Mouse (Mus musculus) forebrain, postnatal 0 days (tissue): ENCODE data around the gene Oscp1. TPM values are rescaled to one million over a fixed set of nuclear protein-coding genes. Genes with fewer than 3 reads are reported as not detected.

ENCODE experiments used
- ATAC-seq: fragments of 200-750 bp; cut with Nextera tagmentation; 2 replicates; pipeline ENCODE4 v1.8.0; 2017; ENCODE audit warnings: mild to moderate bottlenecking, moderate library complexity
- DNase-seq: peaks from one replicate; pipeline ENCODE4 v3.0.0-alpha.2; 2015
- H3K27ac ChIP-seq: fragments of 300-500 bp; sonication (generic); 2 replicates; pipeline ENCODE4 v1.5.1; 2014; ENCODE audit warnings: low read depth, mild to moderate bottlenecking, antibody characterized with exemption, low read length, moderate library complexity, mixed read lengths
- H3K27me3 ChIP-seq: fragments of 300-500 bp; sonication (generic); 2 replicates; pipeline ENCODE4 v1.6.1; 2014; ENCODE audit warnings: mild to moderate bottlenecking, low read length, mixed read lengths; ENCODE audit not compliant: insufficient read depth
- H3K36me3 ChIP-seq: fragments of 300-500 bp; sonication (generic); 2 replicates; pipeline ENCODE4 v1.6.1; 2014; ENCODE audit warnings: mild to moderate bottlenecking, moderate library complexity; ENCODE audit not compliant: insufficient read depth
- H3K4me1 ChIP-seq: fragments of 300-500 bp; sonication (generic); 2 replicates; pipeline ENCODE4 v1.6.1; 2014; ENCODE audit warnings: antibody characterized with exemption; ENCODE audit not compliant: insufficient read depth
- H3K4me2 ChIP-seq: fragments of 300-500 bp; sonication (generic); 2 replicates; pipeline ENCODE4 v1.6.1; 2014; ENCODE audit warnings: low read depth, mild to moderate bottlenecking, moderate library complexity
- H3K4me3 ChIP-seq: fragments of 300-500 bp; sonication (generic); 2 replicates; pipeline ENCODE4 v1.5.1; 2014; ENCODE audit warnings: low read depth, low read length, mixed read lengths
- H3K9ac ChIP-seq: fragments of 300-500 bp; sonication (generic); 2 replicates; pipeline ENCODE4 v1.6.1; 2014; ENCODE audit warnings: mild to moderate bottlenecking
- H3K9me3 ChIP-seq: fragments of 300-500 bp; sonication (generic); 2 replicates; pipeline ENCODE4 v1.6.1; 2016; ENCODE audit warnings: low read length
- CTCF ChIP-seq: sonication (generic); IDR thresholded peaks from 2 replicates; pipeline ENCODE4 v1.5.1; 2016; ENCODE audit warnings: antibody characterized with exemption, control low read depth, low read depth
- WGBS: fragments of 180-500 bp; shearing (Covaris S2); extraction: QIAGEN DNeasy Blood & Tissue Kit; methylation state at CpG from one replicate; pipeline ENCODE4 v1.1.7; 2014; 5-methylcytosine and 5-hydroxymethylcytosine counted together
- polyA plus RNA-seq: library from polyadenylated mRNA; unstranded; fragments of >200 nt; fragmentation: Nextera tagmentation; extraction: Ambion mirVana; gene quantifications from 2 replicates; pipeline ENCODE4 v1.2.1, GENCODE M21; 2015
- total RNA-seq: library from RNA; depleted of rRNA; stranded (reverse); fragments of >200 nt; gene quantifications from 2 replicates; pipeline ENCODE4 v1.2.3, GENCODE M21; 2014

Gene Oscp1
- total and polyA plus RNA-seq, 2 experiments from 2014 or later: 30.8 to 43.7 TPM

DNA sequence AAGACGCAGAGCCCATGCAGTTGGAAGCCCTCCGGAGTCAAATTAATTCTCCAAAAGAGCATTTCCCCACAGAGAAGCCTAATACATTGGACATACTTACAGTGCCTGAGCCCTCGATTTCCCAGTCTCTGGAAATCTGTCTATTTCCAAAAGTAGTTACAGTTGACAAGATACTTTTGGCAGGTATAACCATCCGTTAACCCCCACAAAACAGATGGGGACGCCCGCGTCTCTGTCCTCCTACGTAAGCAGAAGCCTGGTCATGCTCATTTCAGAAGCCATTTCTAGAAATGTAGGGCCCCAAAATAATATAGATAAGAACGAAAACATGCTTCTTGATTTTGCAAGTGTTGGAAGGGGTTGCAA, 615 bp downstream of the Oscp1 start:
- 29% methylated on average over 9 of the region's 9 CpGs for WGBS
- Histone ChIP-seq H3K4me2 (peak overlapping the region; percentile 79), H3K27me3 (no peaks in the 10 kb centered on the region), H3K9me3 (no peaks in the 10 kb centered on the region), H3K4me3 (peak overlapping the region; percentile 59), H3K4me1 (peaks cover 11% of the 10 kb centered on the region; the same call in 1 of the 2 replicates), H3K9ac (peak overlapping the region; percentile 73), H3K36me3 (peaks cover 23% of the 10 kb centered on the region), H3K27ac (peak overlapping the region; percentile 80)
- DNase-seq (no peak), ATAC-seq (no peak)
- no peak for TF ChIP-seq CTCF

DNA sequence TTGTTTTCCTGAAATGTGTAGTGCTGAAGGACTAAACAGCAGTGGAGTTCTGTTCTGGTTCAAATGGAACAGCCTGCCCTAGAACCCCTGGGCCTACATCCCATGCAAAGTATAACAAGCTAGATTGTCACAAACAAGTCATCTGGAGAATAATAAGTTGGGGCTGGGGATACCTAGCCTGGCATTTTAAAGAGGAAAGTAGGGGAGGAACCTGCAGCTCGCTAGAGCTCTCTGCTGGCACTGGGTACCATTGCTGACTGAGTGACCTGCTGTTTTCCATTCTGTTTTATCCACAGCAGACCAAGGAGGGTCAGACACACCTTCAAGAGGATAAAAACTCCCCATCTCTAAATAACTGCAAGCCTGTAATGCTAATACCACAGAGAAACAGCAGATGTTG, 4.5 kb downstream of the Oscp1 start:
- DNase-seq (no peak), ATAC-seq (no peak)
- H3K36me3 ChIP-seq: no peaks in the 10 kb centered on the region
- H3K4me2 ChIP-seq: no peak overlapping the region
- peaks cover 7% of the 10 kb centered on the region; the same call in 1 of the 2 replicates for H3K4me1 ChIP-seq
- H3K27me3 ChIP-seq: no peaks in the 10 kb centered on the region
- WGBS: 47% methylated on average over 1 of the region's 1 CpGs
- TF ChIP-seq CTCF: no peak
- no peak overlapping the region for H3K4me3 ChIP-seq
- no peak overlapping the region for H3K9ac ChIP-seq
- H3K9me3 ChIP-seq: no peaks in the 10 kb centered on the region
- no peak overlapping the region for H3K27ac ChIP-seq

DNA sequence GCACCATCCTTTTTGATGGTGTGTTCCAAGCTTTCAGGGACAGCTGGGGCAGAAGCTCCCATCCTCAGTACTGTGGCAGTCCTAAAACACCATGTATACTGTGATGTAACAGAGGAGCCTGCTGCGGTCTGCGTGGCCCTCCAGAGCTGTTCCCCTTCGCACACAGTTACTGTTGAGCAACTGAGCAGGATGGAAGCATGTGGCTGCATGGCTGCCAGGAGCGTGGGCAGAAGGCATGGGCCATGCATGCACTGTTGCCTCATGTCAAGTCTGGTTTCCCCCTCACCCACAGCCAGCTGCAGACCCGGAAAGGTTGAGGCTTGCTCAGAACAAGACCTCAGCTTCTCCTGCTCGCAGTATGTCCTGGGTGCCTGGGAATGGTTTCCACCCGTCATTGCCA, 6.9 kb downstream of the Oscp1 start:
- Histone ChIP-seq H3K27me3 (no peaks in the 10 kb centered on the region), H3K36me3 (no peaks in the 10 kb centered on the region), H3K4me1 (no peaks in the 10 kb centered on the region), H3K4me2 (no peak overlapping the region), H3K27ac (no peak overlapping the region), H3K9ac (no peak overlapping the region), H3K9me3 (no peaks in the 10 kb centered on the region), H3K4me3 (no peak overlapping the region)
- 85% methylated on average over 7 of the region's 7 CpGs for WGBS
- ATAC-seq (no peak), DNase-seq (no peak)
- TF ChIP-seq CTCF: no peak

DNA sequence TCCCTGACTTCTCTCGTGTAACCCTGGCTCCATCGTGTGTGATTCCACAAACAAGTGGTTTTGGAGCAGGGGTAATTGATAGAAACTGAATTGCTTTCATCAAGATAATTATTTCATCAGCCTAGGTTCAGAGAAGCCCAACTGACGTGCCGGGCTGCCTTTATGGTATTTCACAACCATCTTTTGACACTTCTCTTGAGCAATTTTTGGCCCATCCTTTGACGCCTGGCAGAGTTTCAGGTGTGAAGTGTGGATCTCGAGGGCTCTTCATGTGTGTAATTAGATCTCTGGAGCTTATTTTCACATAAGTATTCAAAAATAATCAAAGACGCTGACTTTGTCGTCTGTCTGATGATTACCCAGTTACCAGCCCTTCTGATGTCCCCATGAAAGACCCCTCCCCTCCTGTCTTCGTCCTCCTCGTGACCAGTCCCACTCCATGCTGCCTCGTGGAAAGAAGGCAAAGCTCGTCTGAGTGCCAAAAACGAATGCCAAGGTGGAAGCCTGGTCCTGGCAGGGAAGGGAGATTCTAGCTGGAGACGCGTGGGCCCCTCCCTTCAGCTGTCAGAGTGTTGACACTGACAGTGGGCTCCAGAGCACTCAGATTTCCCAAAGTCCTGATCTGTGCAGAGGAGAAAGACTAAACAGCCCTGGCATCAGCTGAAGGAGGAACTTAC, 9.2 kb downstream of the Oscp1 start:
- no peaks in the 10 kb centered on the region for H3K4me1 ChIP-seq
- TF ChIP-seq CTCF: no peak
- H3K4me2 ChIP-seq: no peak overlapping the region
- no peaks in the 10 kb centered on the region for H3K9me3 ChIP-seq
- no peak overlapping the region for H3K27ac ChIP-seq
- WGBS: 43% methylated on average over 15 of the region's 15 CpGs
- H3K4me3 ChIP-seq: no peak overlapping the region
- H3K9ac ChIP-seq: no peak overlapping the region
- no peaks in the 10 kb centered on the region for H3K27me3 ChIP-seq
- DNase-seq: peak; percentile 63
- H3K36me3 ChIP-seq: no peaks in the 10 kb centered on the region
- peak; percentile 66 for ATAC-seq

DNA sequence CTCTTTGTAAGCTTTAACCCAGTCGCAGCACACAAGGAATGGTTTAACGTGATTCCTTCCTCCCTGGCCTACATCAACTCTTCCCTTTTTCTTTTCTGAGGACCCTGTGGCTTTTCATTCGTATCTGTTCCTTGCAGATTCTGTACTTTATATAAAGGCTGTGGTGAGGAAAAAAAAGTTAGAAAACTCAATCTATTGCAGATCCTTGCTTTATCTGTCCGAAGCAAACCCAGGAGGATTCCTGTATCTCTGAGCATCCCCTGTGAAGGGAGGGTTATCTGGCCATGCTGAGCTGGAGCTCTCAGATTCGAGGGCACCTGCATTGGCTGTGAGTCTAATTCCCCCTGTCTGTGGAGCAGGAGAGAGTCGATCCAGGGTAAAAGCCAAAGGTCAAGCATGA, 10.5 kb downstream of the Oscp1 start:
- no peak for DNase-seq
- no peak for ATAC-seq
- Histone ChIP-seq H3K4me3 (no peak overlapping the region), H3K9me3 (no peaks in the 10 kb centered on the region), H3K27ac (no peak overlapping the region), H3K9ac (no peak overlapping the region), H3K4me1 (no peaks in the 10 kb centered on the region), H3K27me3 (no peaks in the 10 kb centered on the region), H3K4me2 (no peak overlapping the region), H3K36me3 (peaks cover 2% of the 10 kb centered on the region; the same call in 1 of the 2 replicates)
- WGBS: 85% methylated on average over 6 of the region's 6 CpGs
- no peak for TF ChIP-seq CTCF

DNA sequence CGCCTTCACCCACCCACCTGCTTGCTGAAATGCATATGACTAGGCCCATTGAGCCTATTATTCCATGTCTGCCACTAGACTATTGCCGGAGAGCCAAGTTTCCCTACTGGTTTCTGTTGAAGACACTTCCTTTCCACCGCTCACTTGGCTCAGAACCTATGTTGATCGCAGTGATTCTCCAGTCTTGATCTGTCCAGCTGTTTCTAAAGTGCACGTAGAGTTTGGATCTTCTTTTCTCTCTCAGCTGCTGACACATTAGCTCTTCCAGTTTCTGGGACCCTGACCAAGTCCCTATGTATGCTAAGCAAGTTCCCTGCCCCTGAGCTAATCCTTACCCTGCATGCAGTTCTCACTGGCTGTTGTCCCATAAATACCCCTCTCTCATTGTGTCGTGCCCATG, 19.5 kb downstream of the Oscp1 start:
- Histone ChIP-seq H3K4me2 (no peak overlapping the region), H3K4me1 (no peaks in the 10 kb centered on the region), H3K4me3 (no peak overlapping the region), H3K27me3 (no peaks in the 10 kb centered on the region), H3K9me3 (no peaks in the 10 kb centered on the region), H3K9ac (no peak overlapping the region), H3K27ac (no peak overlapping the region), H3K36me3 (peaks cover 24% of the 10 kb centered on the region)
- DNase-seq (no peak), ATAC-seq (no peak)
- 79% methylated on average over 6 of the region's 6 CpGs for WGBS
- no peak for TF ChIP-seq CTCF

DNA sequence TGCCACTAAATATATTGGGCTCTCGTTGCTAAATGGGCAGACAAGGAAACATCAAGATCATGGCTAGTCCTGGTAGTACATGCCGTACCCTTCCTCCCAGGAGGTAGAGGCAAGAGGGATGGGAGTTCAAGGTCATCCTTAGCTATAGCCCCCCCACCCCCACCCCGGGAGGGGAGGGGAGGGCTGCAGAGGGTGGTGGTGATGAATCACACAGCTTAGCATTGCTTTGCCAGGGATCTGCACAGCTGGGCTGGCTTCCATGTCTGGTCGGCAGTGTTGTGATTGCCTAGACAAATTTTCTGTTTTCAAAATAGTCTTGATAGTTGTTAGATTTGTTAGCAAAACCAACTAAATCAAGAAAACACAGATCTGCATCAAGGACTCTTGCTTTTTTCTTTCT, 20.9 kb downstream of the Oscp1 start:
- no peak for DNase-seq
- no peaks in the 10 kb centered on the region for H3K9me3 ChIP-seq
- WGBS: 77% methylated on average over 4 of the region's 4 CpGs
- no peaks in the 10 kb centered on the region for H3K27me3 ChIP-seq
- no peak overlapping the region for H3K27ac ChIP-seq
- no peak overlapping the region for H3K4me3 ChIP-seq
- H3K36me3 ChIP-seq: peaks cover 28% of the 10 kb centered on the region
- no peak for ATAC-seq
- no peak overlapping the region for H3K9ac ChIP-seq
- no peak overlapping the region for H3K4me2 ChIP-seq
- no peak for TF ChIP-seq CTCF
- no peaks in the 10 kb centered on the region for H3K4me1 ChIP-seq
